Mouse (Mus musculus) ZHBTc4 (cell line): ENCODE data around the gene Prkag2.

Experiments
- DNase-seq: peaks from one replicate; pipeline ENCODE4 v3.0.0-alpha.2; 2011; ENCODE audit warnings: low read depth, low spot score

Prkag2 gene

GRCm38 (mm10) chr5:24871276-24871675, 229.2 kb downstream of the Prkag2 start:
- peak; percentile 26 for DNase-seq

GRCm38 (mm10) chr5:24869796-24870289, 230.6 kb downstream of the Prkag2 start:
- DNase-seq: peak; percentile 72

- DNase-seq: peak; percentile 49
These were observed 236.6 kb downstream of the Prkag2 start for GRCm38 (mm10) chr5:24863804-24864203.

- no peak for DNase-seq
These were observed 239.0 kb downstream of the Prkag2 start for GRCm38 (mm10) chr5:24861449-24861930.

DNA sequence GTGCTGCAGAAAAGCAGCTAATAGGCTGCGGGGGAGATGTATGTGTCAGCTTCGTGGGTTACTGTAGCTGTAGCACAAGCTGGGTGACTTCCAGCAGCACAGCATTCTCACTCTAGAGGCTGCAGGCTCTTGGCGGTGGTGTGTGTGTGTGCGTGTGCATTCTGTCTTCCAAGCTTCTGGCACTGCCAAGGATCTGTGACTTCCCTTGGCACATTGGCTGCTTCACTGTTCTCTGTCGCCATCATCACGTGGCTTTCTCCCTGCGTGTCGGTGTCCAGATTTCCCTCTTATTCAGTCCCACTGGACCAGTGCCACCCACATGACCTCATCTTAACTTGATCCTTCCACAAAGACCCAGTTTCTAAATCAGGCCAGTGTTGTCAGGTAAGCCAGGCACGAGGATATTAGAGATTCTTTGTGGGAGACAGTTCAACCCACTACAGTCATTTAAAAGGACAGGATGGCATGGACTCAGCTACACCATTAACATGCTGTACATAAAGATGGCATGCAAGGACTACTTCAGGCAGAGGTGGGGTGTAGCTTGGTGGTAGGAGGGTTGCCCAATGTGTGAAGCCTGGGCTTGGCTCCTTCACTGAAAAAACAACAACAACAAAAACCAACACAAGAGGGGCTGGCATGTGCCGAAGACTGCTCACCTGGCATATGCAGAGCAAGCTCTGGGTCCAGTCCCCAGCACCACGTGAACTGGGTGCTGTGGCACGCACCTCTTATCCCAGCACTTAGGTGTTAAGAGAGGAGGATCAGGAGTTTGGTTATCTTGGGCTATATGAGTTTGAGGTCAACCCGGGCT, 239.6 kb downstream of the Prkag2 start:
- no peak for DNase-seq

DNA sequence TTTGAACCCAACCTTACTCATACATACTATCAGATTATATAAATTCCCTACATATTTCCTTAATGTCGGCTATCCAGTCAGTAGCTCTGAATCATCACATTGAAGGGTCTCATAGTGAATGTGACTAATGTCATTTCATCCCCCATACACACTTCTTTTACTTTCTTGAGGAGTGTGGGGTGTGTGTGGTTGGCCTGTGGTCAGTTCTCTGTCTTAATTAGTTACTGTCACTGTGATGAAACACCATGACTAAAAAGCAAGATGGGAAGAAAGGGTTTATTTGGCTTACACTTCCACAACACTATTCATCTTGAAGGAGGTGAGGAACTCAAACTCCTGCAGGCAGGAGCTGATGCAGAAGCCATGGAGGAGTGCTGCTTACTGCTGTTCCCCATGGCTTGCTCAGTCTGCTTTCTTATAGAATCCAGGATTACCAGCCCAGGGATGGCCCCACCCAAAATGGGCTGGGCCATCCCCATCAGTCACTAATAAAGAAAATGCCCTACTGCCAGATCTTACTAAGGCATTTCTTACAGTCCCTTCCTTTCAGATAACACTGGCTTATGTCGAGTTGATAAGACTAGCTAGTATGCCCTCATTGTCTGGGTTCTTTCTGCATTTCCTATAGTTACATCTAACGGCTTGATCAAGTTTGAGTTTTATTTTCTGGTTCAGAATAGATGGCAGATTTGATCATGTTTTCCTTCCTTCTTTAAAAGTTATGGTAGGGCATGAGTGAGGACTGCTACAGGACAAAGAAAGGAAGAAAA, 240.5 kb downstream of the Prkag2 start:
- no peak for DNase-seq

GRCm38 (mm10) chr5:24854827-24855600, 245.4 kb downstream of the Prkag2 start:
- no peak for DNase-seq

GRCm38 (mm10) chr5:24854256-24854655, 246.2 kb downstream of the Prkag2 start:
- no peak for DNase-seq

DNA sequence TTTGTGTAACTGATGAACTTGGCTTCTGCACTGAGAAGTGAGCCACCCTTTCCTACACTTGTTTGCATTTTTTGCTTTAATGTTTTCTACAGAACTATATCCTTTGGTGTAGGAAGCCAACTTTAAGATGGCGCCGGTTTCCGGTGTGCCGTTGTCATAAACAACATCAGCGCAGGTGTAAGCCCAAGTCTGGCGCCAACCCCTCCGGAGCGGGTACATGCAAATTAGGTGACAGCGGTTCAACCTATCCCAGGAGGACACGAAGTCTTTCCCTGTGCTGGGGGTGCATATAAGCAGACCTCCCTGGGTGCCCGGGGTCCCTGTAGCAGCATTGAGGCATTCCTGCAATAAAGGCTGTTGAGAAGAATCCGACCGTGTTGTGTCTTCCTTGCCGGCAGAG, 252.2 kb downstream of the Prkag2 start:
- DNase-seq: peak; percentile 29

DNA sequence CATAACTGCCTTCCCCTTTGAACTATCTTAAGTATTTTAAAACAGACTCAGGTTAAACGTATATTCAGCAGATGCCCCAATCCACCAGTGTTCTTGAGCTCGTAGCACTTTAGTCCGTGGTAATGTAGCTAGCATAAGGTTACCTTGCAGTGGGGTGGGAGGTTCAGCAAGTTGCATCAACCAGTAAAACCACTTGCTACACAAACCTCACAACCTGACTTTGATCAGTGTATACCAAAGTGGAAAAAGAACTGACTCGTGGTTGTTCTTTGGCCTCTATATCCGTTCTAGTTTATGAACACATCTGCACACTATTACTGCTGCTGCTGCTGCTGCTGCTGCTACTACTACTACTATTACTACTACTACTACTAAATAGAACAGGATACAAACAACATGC, 256.6 kb downstream of the Prkag2 start:
- no peak for DNase-seq

GRCm38 (mm10) chr5:24843103-24843475, 257.4 kb downstream of the Prkag2 start:
- no peak for DNase-seq

- DNase-seq: peak; percentile 99
These were observed 258.0 kb downstream of the Prkag2 start, which contains the start of gene Rheb for GRCm38 (mm10) chr5:24842274-24843102. Gene Rheb, minus strand, starts transcription at chr5:24842624.

DNA sequence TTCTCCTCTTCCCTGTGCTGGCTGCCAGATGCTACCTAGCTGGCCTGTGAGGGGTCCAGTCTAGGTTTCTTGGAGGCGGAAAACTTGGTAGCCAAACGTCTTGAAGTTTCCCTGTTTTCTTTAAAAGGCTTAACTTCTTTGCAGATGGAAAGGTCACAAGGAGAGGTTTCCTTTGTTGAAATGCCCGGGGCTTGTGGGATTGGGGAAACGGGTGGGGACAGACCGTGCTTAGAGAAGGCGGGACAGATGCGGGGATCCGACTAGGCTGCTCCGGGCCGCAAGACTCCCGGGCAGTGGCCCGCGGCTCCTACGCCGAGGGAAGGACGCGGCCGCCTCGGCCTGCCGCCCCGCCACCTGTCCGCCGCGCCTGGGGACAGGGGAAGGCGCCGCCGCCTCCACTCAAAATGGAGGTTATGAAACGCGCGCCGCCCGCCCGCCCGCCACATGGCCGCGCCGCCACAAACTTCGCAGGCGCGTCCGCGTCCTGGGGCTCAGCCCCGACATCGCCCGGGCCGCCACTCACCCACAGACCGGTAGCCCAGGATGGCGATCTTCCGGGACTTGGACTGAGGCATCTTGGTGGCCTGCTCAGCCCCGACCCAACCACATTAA, 258.7 kb downstream of the Prkag2 start:
- DNase-seq: no peak

DNA sequence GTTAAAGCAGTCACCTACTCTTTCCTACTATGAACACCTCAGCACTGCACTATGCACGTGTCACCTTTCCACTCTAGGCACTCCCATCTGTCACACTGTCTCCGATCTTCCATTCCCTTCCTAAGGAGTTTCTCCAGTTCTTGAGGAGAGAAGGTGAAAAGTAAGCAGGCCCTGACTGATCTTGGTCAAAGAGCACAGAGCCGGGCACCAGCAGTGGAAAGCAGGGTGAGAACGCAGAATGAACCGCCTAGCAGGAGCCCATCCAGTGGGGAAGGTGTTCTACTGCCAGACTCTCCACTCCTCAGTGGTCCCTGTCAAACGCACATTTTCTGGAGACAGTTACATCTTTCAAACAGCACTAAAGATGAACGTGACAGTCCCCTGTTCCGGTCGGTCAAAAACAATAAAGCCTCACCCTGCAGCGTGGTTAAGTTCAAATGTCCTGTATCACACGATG, 259.4 kb downstream of the Prkag2 start:
- no peak for DNase-seq

GRCm38 (mm10) chr5:24834491-24834890, 266.0 kb downstream of the Prkag2 start:
- no peak for DNase-seq

DNA sequence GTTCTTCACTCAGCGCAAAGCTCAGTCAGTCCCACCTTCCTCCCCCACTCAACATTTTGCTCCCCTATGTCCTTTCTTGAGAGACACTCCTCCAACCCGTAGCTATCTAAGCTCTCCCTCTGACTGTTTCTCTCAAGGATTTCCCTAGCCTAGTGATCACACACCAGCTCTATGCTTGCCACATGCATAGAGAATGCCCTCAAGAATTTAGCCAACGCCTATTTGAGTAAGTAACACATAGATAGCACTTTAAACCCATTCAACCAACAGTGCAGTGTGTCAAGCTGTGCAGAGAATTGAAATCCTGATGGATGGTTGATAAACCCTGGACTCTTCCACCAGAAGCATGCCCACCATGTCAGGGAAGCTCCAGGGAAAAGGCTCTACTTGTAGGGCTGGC, 268.5 kb downstream of the Prkag2 start:
- peak; percentile 52 for DNase-seq

DNA sequence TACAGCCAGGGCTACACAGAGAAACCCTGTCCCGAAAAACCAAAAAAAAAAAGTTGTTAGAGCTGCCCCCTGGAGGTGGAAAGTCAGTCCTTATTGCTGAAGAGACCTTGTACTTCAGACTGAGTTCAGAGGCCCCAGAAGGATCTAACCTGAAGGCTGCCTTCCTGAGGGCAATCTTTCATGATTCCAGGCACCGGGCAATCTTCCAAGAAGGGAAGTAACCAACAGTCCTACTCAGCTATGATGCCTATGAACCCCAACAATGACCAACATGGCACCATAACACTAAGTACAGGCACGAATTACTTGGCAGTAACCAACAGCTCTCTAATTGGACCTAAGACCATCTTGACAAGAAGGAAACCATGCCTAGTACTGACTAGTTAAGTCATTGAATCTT, 272.0 kb downstream of the Prkag2 start:
- DNase-seq: no peak

DNA sequence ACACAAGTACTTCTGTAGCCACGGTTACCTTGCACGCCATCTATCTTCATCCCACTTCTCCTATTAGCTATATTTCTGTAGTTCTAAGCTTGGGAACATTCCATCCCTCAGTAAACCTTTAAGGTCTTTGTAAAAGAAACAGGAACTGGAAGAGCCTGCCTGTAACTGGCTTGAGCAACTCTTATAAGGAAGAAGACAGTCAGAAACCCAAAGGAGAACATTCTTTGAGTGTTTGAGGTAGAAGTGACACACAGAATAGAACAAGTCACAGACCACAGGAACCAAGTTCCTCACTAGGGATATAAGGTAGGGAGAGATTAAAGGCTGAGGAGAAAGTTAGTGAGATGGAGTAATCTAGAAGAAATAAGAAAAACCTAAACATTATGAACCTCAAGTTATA, 273.3 kb downstream of the Prkag2 start:
- DNase-seq: no peak

DNA sequence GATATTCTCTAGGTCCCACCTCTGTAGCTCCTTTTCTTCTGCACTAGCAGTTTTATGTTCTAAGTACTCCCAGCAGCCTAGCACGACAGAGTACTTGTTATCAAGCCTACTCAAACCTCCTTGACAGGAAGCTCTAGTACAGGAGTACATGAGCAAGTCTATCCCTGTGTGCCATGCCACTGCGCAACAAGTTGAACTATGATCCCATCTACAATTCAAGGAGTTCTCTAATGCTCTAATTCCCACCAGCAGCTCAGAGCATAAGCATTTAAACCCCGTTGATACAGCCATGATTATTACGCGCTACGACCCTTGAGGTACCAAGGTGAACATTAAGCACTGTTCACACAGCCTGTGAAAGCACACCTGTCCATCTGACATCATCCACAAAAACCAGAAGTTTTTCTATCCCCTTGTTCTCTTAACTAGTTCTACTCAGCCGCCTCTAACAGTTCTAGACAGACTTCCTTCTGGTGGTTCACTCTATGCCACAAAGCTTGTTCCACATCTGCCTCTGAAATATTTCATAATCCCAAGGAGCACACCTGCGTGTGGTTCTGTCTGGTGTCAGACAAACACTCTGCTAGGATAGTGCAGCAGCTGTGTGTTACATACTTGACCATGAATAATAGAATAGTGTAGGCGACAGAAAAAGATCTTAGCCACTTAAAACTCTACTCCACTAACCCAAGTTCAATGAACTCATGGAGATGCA, 274.2 kb downstream of the Prkag2 start:
- no peak for DNase-seq
